Mouse (Mus musculus): ENCODE results near the gene Clba1.
"Not testable (repeated sequence)": the region's sequence is repeated elsewhere in the genome, so short reads cannot be mapped to it uniquely, and the experiment has no call there.

The Clba1 gene

GRCm38 (mm10) chr12:112795466-112796104, 13.2 kb upstream of the Clba1 start:
- DNase-seq (ENCODE audit: low spot score): peak; percentile 64

GRCm38 (mm10) chr12:112796551-112797510, 11.9 kb upstream of the Clba1 start:
- DNase-seq (ENCODE audit: low spot score): peak; percentile 40

- peak; percentile 56 for DNase-seq (ENCODE audit: low spot score)
Observed at GRCm38 (mm10) chr12:112797672-112798331, 10.9 kb upstream of the Clba1 start.

- no peak for DNase-seq (ENCODE audit: low spot score)
Observed at GRCm38 (mm10) chr12:112798332-112798681, 10.4 kb upstream of the Clba1 start.

GRCm38 (mm10) chr12:112798716-112799115, 10.0 kb upstream of the Clba1 start:
- no peak for DNase-seq (ENCODE audit: low spot score)

GRCm38 (mm10) chr12:112799237-112799970, 9.3 kb upstream of the Clba1 start:
- DNase-seq (ENCODE audit: low spot score): no peak

- DNase-seq (ENCODE audit: low spot score): peak; percentile 68
Observed at GRCm38 (mm10) chr12:112800476-112800875, 8.3 kb upstream of the Clba1 start.

- no peak for DNase-seq (ENCODE audit: low spot score)
Observed at GRCm38 (mm10) chr12:112801864-112802846, 6.6 kb upstream of the Clba1 start, which contains the start of gene Ahnak2. Gene Ahnak2, minus strand, starts transcription at chr12:112802657.

GRCm38 (mm10) chr12:112802917-112803316, 5.8 kb upstream of the Clba1 start:
- DNase-seq (ENCODE audit: low spot score): no peak

- no peak for DNase-seq (ENCODE audit: low spot score)
Observed at GRCm38 (mm10) chr12:112804046-112804445, 4.7 kb upstream of the Clba1 start.

GRCm38 (mm10) chr12:112806044-112806443, 2.7 kb upstream of the Clba1 start:
- DNase-seq (ENCODE audit: low spot score): no peak

GRCm38 (mm10) chr12:112807796-112808195, 941 bp upstream of the Clba1 start:
- no peak for DNase-seq (ENCODE audit: low spot score)

- no peak for DNase-seq (ENCODE audit: low spot score)
Observed at GRCm38 (mm10) chr12:112808212-112808586, 538 bp upstream of the Clba1 start.

GRCm38 (mm10) chr12:112809641-112810040, 904 bp downstream of the Clba1 start:
- DNase-seq (ENCODE audit: low spot score): no peak

GRCm38 (mm10) chr12:112810092-112810885, 1.6 kb downstream of the Clba1 start:
- no peak for DNase-seq (ENCODE audit: low spot score)

- no peak for DNase-seq (ENCODE audit: low spot score)
Observed at GRCm38 (mm10) chr12:112813370-112813769, 4.6 kb downstream of the Clba1 start.

- no peak for DNase-seq (ENCODE audit: low spot score)
Observed at GRCm38 (mm10) chr12:112814682-112815470, 6.1 kb downstream of the Clba1 start.

GRCm38 (mm10) chr12:112816294-112816693, 7.6 kb downstream of the Clba1 start:
- DNase-seq (ENCODE audit: low spot score): peak; percentile 43

GRCm38 (mm10) chr12:112816866-112817265, 8.1 kb downstream of the Clba1 start:
- not testable (repeated sequence) for DNase-seq (ENCODE audit: low spot score)
